ENCODE assay signal across 24 mouse cellular contexts in genomic region chr6:34662626-34663025, GRCm38 (mm10).
DNase-seq lines count a peak whose midpoint lies in the region; ATAC-seq and TF ChIP-seq lines count a peak whose summit lies in the region.
"Had no signal": no experiment of that assay in that cellular context is flagged by ENCODE, and none has a peak within 500 bp of the region (broad histone marks: within the 10 kb centered on the region; RNA-seq: fewer than 3 reads in every experiment).

No protein-coding gene starts in this region.

- no peak for TF ChIP-seq POLR2A in small intestine, adult 2 months (IDR thresholded peaks at IDR 0.05; ENCODE audit: low read depth, low read length)

- peaks cover 41% of the 10 kb centered on the region for H3K4me1 ChIP-seq in heart, embryonic 13.5 days
- H3K4me1 ChIP-seq in midbrain, embryonic 11.5 days (ENCODE audit: control insufficient read depth, insufficient read depth, low read length), result no peaks in the 10 kb centered on the region
- H3K4me1 ChIP-seq in midbrain, embryonic 14.5 days (ENCODE audit: control insufficient read depth, insufficient read depth, low read length), result no peaks in the 10 kb centered on the region
- peaks cover 2% of the 10 kb centered on the region; the same call in 1 of the 2 replicates for H3K4me1 ChIP-seq in small intestine, adult 2 months (ENCODE audit: control insufficient read depth, insufficient read depth, insufficient read length, low read length)
- H3K4me1 ChIP-seq: embryonic facial prominence, embryonic 12.5 days had no signal

- WGBS in heart, embryonic 13.5 days, result 62% methylated on average over 6 of the region's 6 CpGs
- 79% methylated on average over 6 of the region's 6 CpGs for WGBS in midbrain, embryonic 11.5 days
- WGBS in midbrain, embryonic 14.5 days, result 86% methylated on average over 6 of the region's 6 CpGs
- WGBS in small intestine, adult 2 months, result 36% methylated on average over 6 of the region's 6 CpGs

- no peak for TF ChIP-seq CTCF in small intestine, adult 2 months (IDR thresholded peaks at IDR 0.05; ENCODE audit: extremely low read depth, insufficient read length, insufficient replicate concordance, low read depth, low read length)

- no peak overlapping the region for H3K9ac ChIP-seq in heart, embryonic 13.5 days
- no peak overlapping the region for H3K9ac ChIP-seq in midbrain, embryonic 11.5 days (ENCODE audit: low read length)
- H3K9ac ChIP-seq in midbrain, embryonic 14.5 days (replicated peaks; ENCODE audit: low read length), result no peak overlapping the region
- H3K9ac ChIP-seq: embryonic facial prominence, embryonic 12.5 days; forebrain, embryonic 13.5 days; forebrain, embryonic 15.5 days had no signal

- ATAC-seq in heart, embryonic 13.5 days (ENCODE audit: extremely low read depth, insufficient number of reproducible peaks, low FRiP score, low TSS enrichment), result no peak
- no peak for ATAC-seq in midbrain, embryonic 11.5 days (ENCODE audit: low FRiP score)
- no peak for ATAC-seq in midbrain, embryonic 14.5 days (ENCODE audit: low FRiP score, low TSS enrichment)
- ATAC-seq: CD4-positive, CD25-positive, alpha-beta regulatory T cell, adult 4 months; forebrain, embryonic 13.5 days; forebrain, embryonic 15.5 days; Patski had no signal

- H3K4me2 ChIP-seq in heart, embryonic 13.5 days, result no peak overlapping the region
- H3K4me2 ChIP-seq in midbrain, embryonic 11.5 days, result no peak overlapping the region
- H3K4me2 ChIP-seq in midbrain, embryonic 14.5 days (ENCODE audit: low read length), result no peak overlapping the region
- H3K4me2 ChIP-seq: embryonic facial prominence, embryonic 12.5 days; forebrain, embryonic 13.5 days; forebrain, embryonic 15.5 days had no signal

- intact Hi-C loops in heart, postnatal 36 days (cut with DNase I), result no loop called here

- no peaks in the 10 kb centered on the region; the same call in 1 of the 2 replicates for H3K9me3 ChIP-seq in heart, embryonic 13.5 days
- no peaks in the 10 kb centered on the region for H3K9me3 ChIP-seq in midbrain, embryonic 11.5 days (ENCODE audit: control insufficient read depth, low read length)
- no peaks in the 10 kb centered on the region for H3K9me3 ChIP-seq in midbrain, embryonic 14.5 days (ENCODE audit: control insufficient read depth, low read length)
- H3K9me3 ChIP-seq: embryonic facial prominence, embryonic 10.5 days; embryonic facial prominence, embryonic 12.5 days; forebrain, embryonic 13.5 days; forebrain, embryonic 15.5 days; G1E had no signal

- H3K27me3 ChIP-seq in heart, embryonic 13.5 days (replicated peaks), result no peaks in the 10 kb centered on the region
- H3K27me3 ChIP-seq in midbrain, embryonic 11.5 days (ENCODE audit: control insufficient read depth, insufficient read depth, low read length), result no peaks in the 10 kb centered on the region
- H3K27me3 ChIP-seq in midbrain, embryonic 14.5 days (ENCODE audit: control insufficient read depth, insufficient read depth, low read length), result no peaks in the 10 kb centered on the region
- no peaks in the 10 kb centered on the region for H3K27me3 ChIP-seq in small intestine, adult 2 months (ENCODE audit: control insufficient read depth, insufficient read depth, low read length)
- H3K27me3 ChIP-seq: CH12.LX; embryonic facial prominence, embryonic 12.5 days; forebrain, embryonic 13.5 days; forebrain, embryonic 15.5 days; Patski had no signal

- H3K27ac ChIP-seq in heart, embryonic 13.5 days (replicated peaks), result 0 out of 2 replicates have a peak overlapping the region, but pooled peaks have one; percentile 24
- no peak overlapping the region for H3K27ac ChIP-seq in midbrain, embryonic 11.5 days (ENCODE audit: low read depth, low read length)
- H3K27ac ChIP-seq in midbrain, embryonic 14.5 days (replicated peaks; ENCODE audit: low read depth, low read length), result no peak overlapping the region
- H3K27ac ChIP-seq in small intestine, adult 2 months (ENCODE audit: insufficient read depth, low read depth, low read length), result peak overlapping the region; percentile 56; the same call in 1 of the 2 replicates
- H3K27ac ChIP-seq: embryonic facial prominence, embryonic 10.5 days; embryonic facial prominence, embryonic 12.5 days; forebrain, embryonic 13.5 days; forebrain, embryonic 15.5 days had no signal

- H3K36me3 ChIP-seq in heart, embryonic 13.5 days, result peaks cover 30% of the 10 kb centered on the region
- H3K36me3 ChIP-seq in midbrain, embryonic 11.5 days (ENCODE audit: control insufficient read depth, insufficient read depth, low read length), result no peaks in the 10 kb centered on the region
- no peaks in the 10 kb centered on the region for H3K36me3 ChIP-seq in midbrain, embryonic 14.5 days (ENCODE audit: control insufficient read depth, insufficient read depth, low read length)
- H3K36me3 ChIP-seq in small intestine, adult 2 months (ENCODE audit: control insufficient read depth, insufficient read depth, low read length), result no peaks in the 10 kb centered on the region
- H3K36me3 ChIP-seq: forebrain, embryonic 15.5 days; G1E had no signal

- DNase-seq in heart, postnatal 36 days, result no peak
- peak; percentile 54 for DNase-seq in midbrain, embryonic 11.5 days (ENCODE audit: low spot score, missing footprints)
- no peak for DNase-seq in midbrain, embryonic 14.5 days
- DNase-seq in kidney, adult 9 months, result no peak
- DNase-seq in frontal cortex, postnatal 36 days (ENCODE audit: low spot score in 2 of 2), result no peak
- DNase-seq: adrenal gland, adult 8-10 months; adrenal gland, postnatal 14 days; adrenal gland, postnatal 36 days; B cell, adult 2 months; cerebellum, adult 11-12 months; cerebellum, adult 2 months; cerebellum, adult 9-10 months; cerebellum, postnatal 10 days; cerebellum, postnatal 25 days had no signal

- H3K4me3 ChIP-seq in heart, embryonic 13.5 days, result no peak overlapping the region
- no peak overlapping the region for H3K4me3 ChIP-seq in midbrain, embryonic 11.5 days (ENCODE audit: low read depth, low read length)
- no peak overlapping the region for H3K4me3 ChIP-seq in midbrain, embryonic 14.5 days (replicated peaks; ENCODE audit: low read depth, low read length)
- H3K4me3 ChIP-seq in small intestine, adult 2 months (ENCODE audit: low read depth, low read length), result no peak overlapping the region
- H3K4me3 ChIP-seq: embryonic facial prominence, embryonic 10.5 days; embryonic facial prominence, embryonic 12.5 days; forebrain, embryonic 13.5 days; forebrain, embryonic 15.5 days had no signal

Comparison
In these comparisons a context has a peak if more than half of its experiments do, and no peak if none do; other contexts are left out.
1. H3K27ac ChIP-seq: peak in heart, embryonic 13.5 days (single experiment) and small intestine, adult 2 months (single experiment); none in midbrain, embryonic 11.5 days (single experiment) and midbrain, embryonic 14.5 days (single experiment).